Mouse (Mus musculus): ENCODE data around the gene Kif17. TPM values are rescaled to one million over a fixed set of nuclear protein-coding genes. Genes with fewer than 3 reads are reported as not detected.

The Kif17 gene
- polyA plus RNA-seq, 1 experiment from 2014 or later, result 0.37 TPM

DNA sequence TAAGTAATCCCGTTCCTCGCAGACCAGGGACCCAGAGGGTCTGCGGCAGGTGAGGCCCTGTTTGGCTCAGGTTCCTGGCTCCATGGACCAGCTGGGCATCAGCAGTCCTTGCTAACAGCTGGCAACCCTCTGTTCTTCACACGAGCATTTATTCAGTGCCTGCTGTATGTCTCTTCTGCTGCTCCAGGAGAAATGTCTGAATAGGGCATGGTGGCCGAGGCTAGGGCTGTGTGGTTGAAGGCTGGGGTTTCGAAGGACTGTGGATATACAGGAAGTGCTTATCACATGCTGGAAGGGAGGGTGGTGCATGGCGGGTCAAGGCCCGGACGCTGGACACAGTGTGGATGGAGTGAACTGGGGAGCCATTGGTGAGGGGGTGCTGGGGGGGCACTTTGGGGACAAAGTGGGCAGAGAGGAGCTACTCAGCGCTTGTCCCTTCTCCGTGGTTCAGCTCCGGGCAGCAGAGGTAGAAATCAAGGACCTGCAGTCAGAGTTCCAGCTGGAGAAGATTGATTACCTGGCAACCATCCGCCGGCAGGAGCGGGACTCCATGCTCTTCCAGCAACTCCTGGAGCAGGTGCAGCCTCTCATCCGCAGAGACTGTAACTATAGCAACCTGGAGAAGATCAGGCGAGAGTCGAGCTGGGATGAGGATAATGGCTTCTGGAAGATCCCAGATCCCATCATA is 43.2 kb downstream of the Kif17 start:
- 52% methylated on average over 16 of the region's 18 CpGs for WGBS
- Histone ChIP-seq H3K4me3 (ENCODE audit: low read depth, low read length) (no peak overlapping the region), H3K36me3 (ENCODE audit: insufficient read depth, low read length) (no peaks in the 10 kb centered on the region), H3K27me3 (replicated peaks; ENCODE audit: insufficient read depth, low read length) (no peaks in the 10 kb centered on the region), H3K4me1 (ENCODE audit: insufficient read depth, low read depth, low read length) (no peaks in the 10 kb centered on the region), H3K9me3 (ENCODE audit: low read length) (no peaks in the 10 kb centered on the region), H3K4me2 (replicated peaks; ENCODE audit: low read depth, low read length) (no peak overlapping the region), H3K27ac (ENCODE audit: low read length) (no peak overlapping the region), H3K9ac (replicated peaks; ENCODE audit: low read depth) (no peak overlapping the region)
- TF ChIP-seq EP300 (IDR thresholded peaks at IDR 0.05) (no peak), CTCF (IDR thresholded peaks at IDR 0.05) (no peak)
- DNase-seq (ENCODE audit: low spot score) (no peak), ATAC-seq (no peak)

GRCm38 (mm10) chr4:138293949-138294550 is 43.8 kb downstream of the Kif17 start:
- DNase-seq (ENCODE audit: low spot score), result no peak
- H3K36me3 ChIP-seq (ENCODE audit: insufficient read depth, low read length), result no peaks in the 10 kb centered on the region
- no peaks in the 10 kb centered on the region for H3K9me3 ChIP-seq (ENCODE audit: low read length)
- TF ChIP-seq EP300 (IDR thresholded peaks at IDR 0.05) (no peak), CTCF (IDR thresholded peaks at IDR 0.05) (no peak)
- no peak overlapping the region for H3K27ac ChIP-seq (ENCODE audit: low read length)
- H3K27me3 ChIP-seq (replicated peaks; ENCODE audit: insufficient read depth, low read length), result no peaks in the 10 kb centered on the region
- H3K4me1 ChIP-seq (ENCODE audit: insufficient read depth, low read depth, low read length), result no peaks in the 10 kb centered on the region
- H3K4me2 ChIP-seq (replicated peaks; ENCODE audit: low read depth, low read length), result no peak overlapping the region
- H3K4me3 ChIP-seq (ENCODE audit: low read depth, low read length), result no peak overlapping the region
- H3K9ac ChIP-seq (replicated peaks; ENCODE audit: low read depth), result no peak overlapping the region
- 82% methylated on average over 6 of the region's 14 CpGs for WGBS
- no peak for ATAC-seq

DNA sequence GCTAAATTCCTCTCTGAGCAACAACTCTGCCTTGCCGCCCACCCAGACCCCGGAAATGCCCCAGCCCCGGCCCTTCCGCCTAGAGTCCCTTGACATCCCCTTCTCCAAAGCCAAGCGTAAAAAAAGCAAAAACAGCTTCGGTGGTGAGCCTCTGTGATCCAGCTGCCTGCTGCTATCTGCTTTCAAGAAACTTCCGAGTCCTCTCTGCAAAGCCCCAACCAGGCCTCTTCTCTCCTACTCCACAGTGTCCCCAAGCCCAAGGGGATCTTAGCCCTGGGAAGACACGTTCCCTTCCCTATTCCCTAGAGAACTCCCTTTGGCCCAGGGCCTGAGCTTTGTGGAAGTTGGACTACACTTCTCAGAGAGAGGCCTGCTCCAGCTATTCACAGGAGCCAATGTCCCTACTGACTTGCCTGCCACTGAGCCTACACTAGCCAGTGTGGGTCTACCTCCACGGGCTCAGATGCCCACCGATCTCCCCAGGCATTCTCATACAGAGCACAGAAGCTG is 51.1 kb downstream of the Kif17 start:
- Histone ChIP-seq H3K36me3 (ENCODE audit: insufficient read depth, low read length) (no peaks in the 10 kb centered on the region), H3K27ac (ENCODE audit: low read length) (no peak overlapping the region), H3K4me3 (ENCODE audit: low read depth, low read length) (no peak overlapping the region), H3K4me2 (replicated peaks; ENCODE audit: low read depth, low read length) (no peak overlapping the region), H3K27me3 (replicated peaks; ENCODE audit: insufficient read depth, low read length) (no peaks in the 10 kb centered on the region), H3K9ac (replicated peaks; ENCODE audit: low read depth) (no peak overlapping the region), H3K4me1 (ENCODE audit: insufficient read depth, low read depth, low read length) (peaks cover 14% of the 10 kb centered on the region; the same call in 1 of the 2 replicates), H3K9me3 (ENCODE audit: low read length) (no peaks in the 10 kb centered on the region)
- DNase-seq (ENCODE audit: low spot score) (no peak), ATAC-seq (no peak)
- no peak for TF ChIP-seq CTCF (IDR thresholded peaks at IDR 0.05)
- TF ChIP-seq EP300 (IDR thresholded peaks at IDR 0.05), result no peak
- WGBS, result 82% methylated on average over 10 of the region's 10 CpGs

DNA sequence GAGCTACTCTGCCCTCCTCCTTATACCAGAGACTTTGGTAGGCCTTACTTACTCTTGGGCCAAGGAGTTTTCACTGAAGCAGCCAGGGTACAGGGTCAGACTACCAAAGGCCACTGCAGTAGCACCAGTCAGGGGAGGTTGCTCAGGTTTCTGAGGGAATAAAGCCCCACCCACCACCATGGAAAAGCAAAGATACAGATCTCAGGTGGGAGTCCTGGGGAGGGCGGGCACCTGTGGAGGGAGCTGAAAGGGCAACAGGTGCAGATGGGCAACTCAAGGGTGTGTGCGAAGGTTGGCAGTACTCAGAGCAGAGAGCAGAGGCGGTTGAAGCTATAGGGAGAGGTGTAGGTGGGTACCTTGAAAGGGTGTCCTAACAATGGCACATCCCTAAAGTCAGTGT is 52.8 kb downstream of the Kif17 start:
- Histone ChIP-seq H3K4me1 (ENCODE audit: insufficient read depth, low read depth, low read length) (peaks cover 14% of the 10 kb centered on the region; the same call in 1 of the 2 replicates), H3K4me3 (ENCODE audit: low read depth, low read length) (no peak overlapping the region), H3K9me3 (ENCODE audit: low read length) (no peaks in the 10 kb centered on the region), H3K27ac (ENCODE audit: low read length) (no peak overlapping the region), H3K4me2 (replicated peaks; ENCODE audit: low read depth, low read length) (no peak overlapping the region), H3K36me3 (ENCODE audit: insufficient read depth, low read length) (no peaks in the 10 kb centered on the region), H3K27me3 (replicated peaks; ENCODE audit: insufficient read depth, low read length) (no peaks in the 10 kb centered on the region), H3K9ac (replicated peaks; ENCODE audit: low read depth) (no peak overlapping the region)
- TF ChIP-seq CTCF (IDR thresholded peaks at IDR 0.05) (no peak), EP300 (IDR thresholded peaks at IDR 0.05) (no peak)
- no peak for DNase-seq (ENCODE audit: low spot score)
- 89% methylated on average over 3 of the region's 3 CpGs for WGBS
- ATAC-seq, result no peak

GRCm38 (mm10) chr4:138303742-138304141 is 53.5 kb downstream of the Kif17 start:
- peak overlapping the region; percentile 50 for H3K9ac ChIP-seq (replicated peaks; ENCODE audit: low read depth)
- H3K27ac ChIP-seq (ENCODE audit: low read length), result no peak overlapping the region
- no peak for TF ChIP-seq EP300 (IDR thresholded peaks at IDR 0.05)
- TF ChIP-seq CTCF (IDR thresholded peaks at IDR 0.05), result no peak
- H3K9me3 ChIP-seq (ENCODE audit: low read length), result no peaks in the 10 kb centered on the region
- H3K4me1 ChIP-seq (ENCODE audit: insufficient read depth, low read depth, low read length), result peaks cover 14% of the 10 kb centered on the region; the same call in 1 of the 2 replicates
- ATAC-seq, result no peak
- no peaks in the 10 kb centered on the region for H3K36me3 ChIP-seq (ENCODE audit: insufficient read depth, low read length)
- 6% methylated on average over 18 of the region's 18 CpGs for WGBS
- H3K4me2 ChIP-seq (replicated peaks; ENCODE audit: low read depth, low read length), result peak overlapping the region; percentile 85
- peak overlapping the region; percentile 46 for H3K4me3 ChIP-seq (ENCODE audit: low read depth, low read length)
- DNase-seq (ENCODE audit: low spot score), result no peak
- H3K27me3 ChIP-seq (replicated peaks; ENCODE audit: insufficient read depth, low read length), result no peaks in the 10 kb centered on the region

DNA sequence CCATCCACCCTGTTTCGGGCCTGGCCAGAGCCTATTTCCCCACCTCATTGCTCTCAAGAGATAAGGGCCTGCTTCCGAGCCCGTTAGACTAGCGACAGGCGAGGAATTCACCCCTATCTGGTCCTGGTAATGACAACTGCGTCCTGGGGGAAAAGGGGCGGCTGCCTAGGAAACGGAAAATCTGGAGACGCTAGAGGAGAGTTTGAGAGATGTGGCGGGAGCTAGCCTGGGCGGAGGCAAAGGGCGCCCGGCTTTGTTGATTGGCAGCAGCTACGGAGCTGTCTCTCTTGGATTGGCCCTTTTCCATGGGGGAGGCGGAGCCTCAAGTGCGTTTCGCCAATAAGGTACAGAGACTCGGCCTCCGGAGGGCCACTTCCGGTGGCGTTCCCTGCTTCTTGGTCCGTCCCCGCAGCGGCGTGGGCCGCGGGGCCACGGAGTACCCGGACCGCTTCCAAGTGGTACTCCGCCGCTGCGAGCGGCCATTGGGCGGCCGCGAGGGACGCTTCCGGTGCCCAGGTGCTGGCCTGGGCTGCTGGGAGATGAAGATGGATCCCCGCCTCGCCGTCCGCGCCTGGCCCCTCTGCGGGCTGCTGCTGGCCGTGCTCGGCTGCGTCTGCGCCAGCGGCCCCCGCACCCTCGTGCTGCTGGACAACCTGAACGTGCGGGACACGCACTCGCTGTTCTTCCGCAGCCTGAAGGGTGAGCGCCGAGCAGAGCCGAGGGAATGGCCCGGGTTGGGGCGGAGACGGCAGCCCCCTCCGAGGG is 54.3 kb downstream of the Kif17 start, which contains the start of gene Ddost:
Gene Ddost, plus strand, starts transcription at position 391 of the 765 bp plus-strand sequence.
- DNase-seq (ENCODE audit: low spot score), result peak; percentile 99
- no peak for TF ChIP-seq CTCF (IDR thresholded peaks at IDR 0.05)
- TF ChIP-seq EP300 (IDR thresholded peaks at IDR 0.05), result no peak
- peak within 1 kb of the TSS; percentile 79 for H3K9ac ChIP-seq (replicated peaks; ENCODE audit: low read depth)
- WGBS, result 3% methylated on average over 57 of the region's 64 CpGs
- H3K27me3 ChIP-seq (replicated peaks; ENCODE audit: insufficient read depth, low read length), result no peaks in the 10 kb centered on the region
- no peaks in the 10 kb centered on the region for H3K36me3 ChIP-seq (ENCODE audit: insufficient read depth, low read length)
- ATAC-seq, result peak; percentile 99
- no peaks in the 10 kb centered on the region for H3K9me3 ChIP-seq (ENCODE audit: low read length)
- H3K4me1 ChIP-seq (ENCODE audit: insufficient read depth, low read depth, low read length), result peaks cover 14% of the 10 kb centered on the region; the same call in 1 of the 2 replicates
- H3K4me2 ChIP-seq (replicated peaks; ENCODE audit: low read depth, low read length), result peak within 1 kb of the TSS; percentile 94
- peak within 1 kb of the TSS; percentile 85 for H3K4me3 ChIP-seq (ENCODE audit: low read depth, low read length)
- H3K27ac ChIP-seq (ENCODE audit: low read length), result peak within 1 kb of the TSS; percentile 38; the same call in 1 of the 2 replicates

All from lung, postnatal 0 days (tissue).